Mouse (Mus musculus): ENCODE results near the gene Tbc1d8. TPM values are rescaled to one million over a fixed set of nuclear protein-coding genes. Genes with fewer than 3 reads are reported as not detected.

Gene Tbc1d8
- polyA plus RNA-seq, 2 experiments = 11.5 to 14.3 TPM

- 53% methylated on average over 4 of the region's 4 CpGs for WGBS
- no peak overlapping the region for H3K4me3 ChIP-seq (replicated peaks; ENCODE audit: low read length)
- H3K27me3 ChIP-seq (ENCODE audit: control insufficient read depth, insufficient read depth, low read length) = no peaks in the 10 kb centered on the region
These were observed 79.3 kb downstream of the Tbc1d8 start for GRCm38 (mm10) chr1:39399228-39399627.

GRCm38 (mm10) chr1:39398284-39398683, 80.3 kb downstream of the Tbc1d8 start:
- no peak for TF ChIP-seq POLR2A (IDR thresholded peaks at IDR 0.05; ENCODE audit: borderline replicate concordance, extremely low read depth, insufficient read depth, insufficient read length)
- ATAC-seq (ENCODE audit: low FRiP score, low read depth) (no peak), DNase-seq (ENCODE audit: low spot score) (no peak)
- Histone ChIP-seq H3K9me3 (ENCODE audit: control insufficient read depth, low read length) (no peaks in the 10 kb centered on the region), H3K27me3 (ENCODE audit: control insufficient read depth, insufficient read depth, low read length) (no peaks in the 10 kb centered on the region), H3K9ac (ENCODE audit: low read depth, low read length, severe bottlenecking) (no peak overlapping the region), H3K27ac (replicated peaks; ENCODE audit: low read depth, low read length) (no peak overlapping the region), H3K4me2 (replicated peaks; ENCODE audit: low read depth, low read length, severe bottlenecking) (no peak overlapping the region), H3K4me3 (replicated peaks; ENCODE audit: low read length) (no peak overlapping the region), H3K4me1 (ENCODE audit: control insufficient read depth, insufficient read depth, low read length) (no peaks in the 10 kb centered on the region; the same call in 1 of the 2 replicates), H3K36me3 (ENCODE audit: control insufficient read depth, insufficient read depth, low read length) (0 out of 2 replicates have a peak, but pooled peaks cover 4% of the 10 kb centered on the region)
- 90% methylated on average over 6 of the region's 6 CpGs for WGBS

More at GRCm38 (mm10) chr1:39399228-39399627, 79.3 kb downstream of the Tbc1d8 start:
- Histone ChIP-seq H3K4me1 (ENCODE audit: control insufficient read depth, insufficient read depth, low read length) (no peaks in the 10 kb centered on the region), H3K36me3 (ENCODE audit: control insufficient read depth, insufficient read depth, low read length) (0 out of 2 replicates have a peak, but pooled peaks cover 4% of the 10 kb centered on the region), H3K27ac (replicated peaks; ENCODE audit: low read depth, low read length) (no peak overlapping the region), H3K9ac (ENCODE audit: low read depth, low read length, severe bottlenecking) (no peak overlapping the region), H3K4me2 (replicated peaks; ENCODE audit: low read depth, low read length, severe bottlenecking) (no peak overlapping the region), H3K9me3 (ENCODE audit: control insufficient read depth, low read length) (no peaks in the 10 kb centered on the region)
- ATAC-seq (ENCODE audit: low FRiP score, low read depth) (no peak), DNase-seq (ENCODE audit: low spot score) (no peak)
- no peak for TF ChIP-seq POLR2A (IDR thresholded peaks at IDR 0.05; ENCODE audit: borderline replicate concordance, extremely low read depth, insufficient read depth, insufficient read length)

- WGBS = 83% methylated on average over 4 of the region's 4 CpGs
- no peaks in the 10 kb centered on the region; the same call in 1 of the 2 replicates for H3K4me1 ChIP-seq (ENCODE audit: control insufficient read depth, insufficient read depth, low read length)
- no peak overlapping the region for H3K9ac ChIP-seq (ENCODE audit: low read depth, low read length, severe bottlenecking)
- H3K9me3 ChIP-seq (ENCODE audit: control insufficient read depth, low read length) = no peaks in the 10 kb centered on the region
- no peak overlapping the region for H3K27ac ChIP-seq (replicated peaks; ENCODE audit: low read depth, low read length)
- H3K4me3 ChIP-seq (replicated peaks; ENCODE audit: low read length) = no peak overlapping the region
- H3K36me3 ChIP-seq (ENCODE audit: control insufficient read depth, insufficient read depth, low read length) = 0 out of 2 replicates have a peak, but pooled peaks cover 4% of the 10 kb centered on the region
- ATAC-seq (ENCODE audit: low FRiP score, low read depth) (no peak), DNase-seq (ENCODE audit: low spot score) (no peak)
- TF ChIP-seq POLR2A (IDR thresholded peaks at IDR 0.05; ENCODE audit: borderline replicate concordance, extremely low read depth, insufficient read depth, insufficient read length) = no peak
- H3K27me3 ChIP-seq (ENCODE audit: control insufficient read depth, insufficient read depth, low read length) = no peaks in the 10 kb centered on the region
- no peak overlapping the region for H3K4me2 ChIP-seq (replicated peaks; ENCODE audit: low read depth, low read length, severe bottlenecking)
These were observed 82.2 kb downstream of the Tbc1d8 start for GRCm38 (mm10) chr1:39396347-39396746.

- Histone ChIP-seq H3K27me3 (ENCODE audit: control insufficient read depth, insufficient read depth, low read length) (no peaks in the 10 kb centered on the region), H3K4me3 (replicated peaks; ENCODE audit: low read length) (no peak overlapping the region), H3K4me2 (replicated peaks; ENCODE audit: low read depth, low read length, severe bottlenecking) (no peak overlapping the region), H3K27ac (replicated peaks; ENCODE audit: low read depth, low read length) (no peak overlapping the region), H3K36me3 (ENCODE audit: control insufficient read depth, insufficient read depth, low read length) (0 out of 2 replicates have a peak, but pooled peaks cover 4% of the 10 kb centered on the region), H3K4me1 (ENCODE audit: control insufficient read depth, insufficient read depth, low read length) (no peaks in the 10 kb centered on the region; the same call in 1 of the 2 replicates), H3K9ac (ENCODE audit: low read depth, low read length, severe bottlenecking) (no peak overlapping the region), H3K9me3 (ENCODE audit: control insufficient read depth, low read length) (no peaks in the 10 kb centered on the region)
- 79% methylated on average over 3 of the region's 3 CpGs for WGBS
- DNase-seq (ENCODE audit: low spot score) (no peak), ATAC-seq (ENCODE audit: low FRiP score, low read depth) (no peak)
- no peak for TF ChIP-seq POLR2A (IDR thresholded peaks at IDR 0.05; ENCODE audit: borderline replicate concordance, extremely low read depth, insufficient read depth, insufficient read length)
These were observed 83.9 kb downstream of the Tbc1d8 start for GRCm38 (mm10) chr1:39394650-39395049.

GRCm38 (mm10) chr1:39394096-39394495, 84.5 kb downstream of the Tbc1d8 start:
- Histone ChIP-seq H3K27ac (replicated peaks; ENCODE audit: low read depth, low read length) (no peak overlapping the region), H3K4me1 (ENCODE audit: control insufficient read depth, insufficient read depth, low read length) (no peaks in the 10 kb centered on the region; the same call in 1 of the 2 replicates), H3K36me3 (ENCODE audit: control insufficient read depth, insufficient read depth, low read length) (0 out of 2 replicates have a peak, but pooled peaks cover 4% of the 10 kb centered on the region), H3K4me3 (replicated peaks; ENCODE audit: low read length) (no peak overlapping the region), H3K27me3 (ENCODE audit: control insufficient read depth, insufficient read depth, low read length) (no peaks in the 10 kb centered on the region), H3K9ac (ENCODE audit: low read depth, low read length, severe bottlenecking) (no peak overlapping the region), H3K4me2 (replicated peaks; ENCODE audit: low read depth, low read length, severe bottlenecking) (no peak overlapping the region), H3K9me3 (ENCODE audit: control insufficient read depth, low read length) (no peaks in the 10 kb centered on the region)
- DNase-seq (ENCODE audit: low spot score) (no peak), ATAC-seq (ENCODE audit: low FRiP score, low read depth) (no peak)
- TF ChIP-seq POLR2A (IDR thresholded peaks at IDR 0.05; ENCODE audit: borderline replicate concordance, extremely low read depth, insufficient read depth, insufficient read length) = no peak
- WGBS = 72% methylated on average over 10 of the region's 10 CpGs
